Mouse (Mus musculus): Measurements from ENCODE around the gene Tial1. TPM values are rescaled to one million over a fixed set of nuclear protein-coding genes. Genes with fewer than 3 reads are reported as not detected.

Gene Tial1
- polyA plus RNA-seq (2015; fragmentation: Nextera tagmentation; extraction: Ambion mirVana), result 24.0 and 24.2 TPM in 2 replicates

DNA sequence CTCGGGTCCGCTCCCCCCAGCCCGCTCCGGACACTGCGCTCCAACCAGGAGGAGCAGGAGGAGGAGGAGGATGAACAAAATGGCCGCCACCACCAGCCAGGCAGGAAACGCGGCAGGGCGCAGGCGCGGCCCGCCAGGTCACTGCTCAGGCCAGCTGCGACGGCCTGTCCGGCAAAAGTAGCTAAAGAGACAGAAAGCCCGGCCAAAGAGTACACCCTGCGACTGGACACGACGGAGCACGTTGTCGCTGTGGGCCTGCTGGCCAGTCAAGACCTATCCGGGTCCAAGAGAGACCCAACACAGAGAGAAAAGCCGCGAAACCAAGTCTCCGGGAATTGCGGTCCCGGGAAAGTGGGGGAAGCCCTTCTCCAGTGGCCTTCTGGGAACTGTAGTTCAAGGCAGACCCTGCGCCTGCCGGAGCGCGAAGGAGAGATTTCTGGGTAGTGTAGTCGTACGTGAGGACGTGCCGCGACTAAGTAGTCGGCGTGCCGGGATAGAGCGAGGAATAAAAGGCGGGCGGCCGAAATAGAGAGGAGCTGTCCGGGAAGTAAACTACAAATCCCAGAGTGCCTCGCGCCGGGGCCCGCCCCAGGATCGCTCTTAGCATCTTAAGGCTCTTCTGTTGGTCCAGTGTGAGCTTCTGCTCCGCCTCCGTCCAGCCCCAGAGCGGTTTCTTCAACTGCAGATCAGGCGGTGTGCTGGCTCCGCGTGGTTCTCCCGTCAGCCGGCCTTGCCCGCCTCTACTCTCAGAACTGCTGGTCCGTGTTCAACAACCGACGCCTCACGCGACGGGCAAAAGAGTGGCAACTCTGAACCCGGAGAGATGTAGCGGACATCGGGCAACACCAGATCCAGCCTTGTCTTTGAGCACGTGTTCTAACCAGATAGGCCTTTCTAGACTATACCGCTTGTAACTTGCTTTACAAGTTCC lies at the start of gene Tial1:
Gene Tial1, minus strand, starts transcription at position 433 of the 931 bp plus-strand sequence.
- ATAC-seq, result peak; percentile 100
- Histone ChIP-seq H3K4me1 (ENCODE audit: control insufficient read depth, insufficient read depth, low read depth, low read length) (peaks cover 16% of the 10 kb centered on the region), H3K36me3 (ENCODE audit: control insufficient read depth, insufficient read depth, low read length) (no peaks in the 10 kb centered on the region), H3K9ac (ENCODE audit: low read depth, low read length) (peak within 1 kb of the TSS; percentile 83), H3K4me2 (ENCODE audit: low read length) (peak within 1 kb of the TSS; percentile 93), H3K9me3 (ENCODE audit: control insufficient read depth, low read length) (no peaks in the 10 kb centered on the region), H3K27ac (ENCODE audit: low read depth, low read length) (peak within 1 kb of the TSS; percentile 95), H3K27me3 (replicated peaks; ENCODE audit: control insufficient read depth, insufficient read depth, low read length) (no peaks in the 10 kb centered on the region), H3K4me3 (ENCODE audit: low read length) (peak within 1 kb of the TSS; percentile 67)
- under 1% methylated on average over 69 of the region's 69 CpGs for WGBS

DNA sequence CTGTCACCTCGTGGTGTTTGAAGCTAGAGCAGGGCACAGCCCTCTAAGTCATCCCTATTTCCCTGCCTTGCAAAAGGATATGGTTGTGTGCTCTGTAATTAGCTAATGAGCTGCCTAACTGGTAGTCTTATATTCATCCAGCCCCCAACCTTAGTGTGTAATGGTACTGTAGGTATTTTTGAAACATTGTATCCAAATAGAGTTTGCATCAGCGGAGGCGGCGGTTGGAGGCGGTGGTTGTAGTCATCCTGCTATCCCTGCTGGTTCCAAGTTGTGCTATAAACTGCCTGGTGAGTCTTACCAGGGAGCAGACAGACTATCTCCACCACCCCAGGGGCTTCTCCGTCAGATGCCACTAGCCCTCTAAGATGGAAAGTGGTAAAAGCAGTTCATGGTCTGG lies 42.6 kb upstream of the Tial1 start:
- H3K4me1 ChIP-seq (ENCODE audit: control insufficient read depth, insufficient read depth, low read depth, low read length), result no peaks in the 10 kb centered on the region
- 93% methylated on average over 6 of the region's 6 CpGs for WGBS
- no peak overlapping the region for H3K9ac ChIP-seq (ENCODE audit: low read depth, low read length)
- H3K27ac ChIP-seq (ENCODE audit: low read depth, low read length), result no peak overlapping the region
- ATAC-seq, result no peak
- no peak overlapping the region for H3K4me3 ChIP-seq (ENCODE audit: low read length)
- H3K9me3 ChIP-seq (ENCODE audit: control insufficient read depth, low read length), result no peaks in the 10 kb centered on the region
- H3K4me2 ChIP-seq (ENCODE audit: low read length), result no peak overlapping the region
- H3K36me3 ChIP-seq (ENCODE audit: control insufficient read depth, insufficient read depth, low read length), result no peaks in the 10 kb centered on the region
- H3K27me3 ChIP-seq (replicated peaks; ENCODE audit: control insufficient read depth, insufficient read depth, low read length), result no peaks in the 10 kb centered on the region

DNA sequence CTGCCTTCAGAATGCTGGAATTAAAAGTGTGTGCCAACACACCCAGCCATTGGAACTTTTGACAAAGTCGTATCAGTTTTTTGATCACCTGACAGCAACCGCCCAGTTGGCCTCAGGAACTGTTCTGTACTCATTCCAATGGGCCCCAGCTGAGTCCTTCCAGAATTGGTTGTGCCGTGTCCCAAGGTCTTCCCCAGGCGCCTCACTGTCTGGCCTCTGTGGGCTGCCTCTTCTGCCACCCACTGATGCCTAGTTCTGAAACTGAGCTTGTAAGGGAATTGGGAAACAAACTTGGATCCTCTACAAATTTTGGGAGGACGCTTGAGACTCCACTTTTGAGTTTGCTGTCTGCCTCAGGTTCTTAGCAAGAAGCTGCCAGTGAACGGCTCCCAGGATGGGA lies 38.3 kb upstream of the Tial1 start:
- ATAC-seq, result no peak
- no peak overlapping the region for H3K9ac ChIP-seq (ENCODE audit: low read depth, low read length)
- WGBS, result 86% methylated on average over 6 of the region's 6 CpGs
- no peak overlapping the region for H3K4me2 ChIP-seq (ENCODE audit: low read length)
- H3K27me3 ChIP-seq (replicated peaks; ENCODE audit: control insufficient read depth, insufficient read depth, low read length), result no peaks in the 10 kb centered on the region
- no peak overlapping the region for H3K27ac ChIP-seq (ENCODE audit: low read depth, low read length)
- H3K9me3 ChIP-seq (ENCODE audit: control insufficient read depth, low read length), result no peaks in the 10 kb centered on the region
- H3K36me3 ChIP-seq (ENCODE audit: control insufficient read depth, insufficient read depth, low read length), result no peaks in the 10 kb centered on the region
- H3K4me1 ChIP-seq (ENCODE audit: control insufficient read depth, insufficient read depth, low read depth, low read length), result no peaks in the 10 kb centered on the region
- H3K4me3 ChIP-seq (ENCODE audit: low read length), result no peak overlapping the region

DNA sequence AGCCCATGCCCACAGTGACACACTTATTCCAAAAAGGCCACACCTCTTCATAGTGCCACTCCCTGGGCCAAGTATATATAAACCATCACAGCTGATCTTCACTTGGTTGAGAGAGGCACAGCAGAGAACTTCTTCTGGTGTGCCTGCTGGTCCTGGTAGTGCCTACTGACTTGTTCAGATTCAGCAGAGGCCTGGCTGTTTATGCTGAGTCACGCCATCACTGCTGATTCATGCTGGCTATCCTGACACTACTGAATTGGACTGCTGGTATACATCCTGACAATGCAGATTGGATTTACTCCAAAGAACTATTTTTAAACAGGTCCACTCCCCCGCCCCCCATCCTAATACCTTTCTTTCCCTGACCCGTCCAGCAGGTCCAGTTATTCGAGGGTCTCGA lies 33.0 kb upstream of the Tial1 start:
- Histone ChIP-seq H3K4me3 (ENCODE audit: low read length) (no peak overlapping the region), H3K4me2 (ENCODE audit: low read length) (no peak overlapping the region), H3K4me1 (ENCODE audit: control insufficient read depth, insufficient read depth, low read depth, low read length) (no peaks in the 10 kb centered on the region), H3K36me3 (ENCODE audit: control insufficient read depth, insufficient read depth, low read length) (no peaks in the 10 kb centered on the region), H3K27me3 (replicated peaks; ENCODE audit: control insufficient read depth, insufficient read depth, low read length) (no peaks in the 10 kb centered on the region), H3K27ac (ENCODE audit: low read depth, low read length) (no peak overlapping the region), H3K9me3 (ENCODE audit: control insufficient read depth, low read length) (no peaks in the 10 kb centered on the region), H3K9ac (ENCODE audit: low read depth, low read length) (no peak overlapping the region)
- no peak for ATAC-seq
- WGBS, result 95% methylated on average over 5 of the region's 5 CpGs

- no peak overlapping the region for H3K27ac ChIP-seq (ENCODE audit: low read depth, low read length)
- no peak overlapping the region for H3K9ac ChIP-seq (ENCODE audit: low read depth, low read length)
- no peak for ATAC-seq
- peaks cover 19% of the 10 kb centered on the region for H3K9me3 ChIP-seq (ENCODE audit: control insufficient read depth, low read length)
- H3K4me3 ChIP-seq (ENCODE audit: low read length), result no peak overlapping the region
- no peaks in the 10 kb centered on the region for H3K4me1 ChIP-seq (ENCODE audit: control insufficient read depth, insufficient read depth, low read depth, low read length)
- H3K27me3 ChIP-seq (replicated peaks; ENCODE audit: control insufficient read depth, insufficient read depth, low read length), result no peaks in the 10 kb centered on the region
- WGBS, result 93% methylated on average over 3 of the region's 3 CpGs
- H3K4me2 ChIP-seq (ENCODE audit: low read length), result no peak overlapping the region
- no peaks in the 10 kb centered on the region for H3K36me3 ChIP-seq (ENCODE audit: control insufficient read depth, insufficient read depth, low read length)
Observed at GRCm38 (mm10) chr7:128488986-128489385, 27.5 kb upstream of the Tial1 start.

- no peaks in the 10 kb centered on the region for H3K4me1 ChIP-seq (ENCODE audit: control insufficient read depth, insufficient read depth, low read depth, low read length)
- 35% methylated on average over 10 of the region's 10 CpGs for WGBS
- no peaks in the 10 kb centered on the region for H3K9me3 ChIP-seq (ENCODE audit: control insufficient read depth, low read length)
- ATAC-seq, result peak; percentile 90
- no peak overlapping the region for H3K27ac ChIP-seq (ENCODE audit: low read depth, low read length)
- H3K36me3 ChIP-seq (ENCODE audit: control insufficient read depth, insufficient read depth, low read length), result no peaks in the 10 kb centered on the region
- no peak overlapping the region for H3K9ac ChIP-seq (ENCODE audit: low read depth, low read length)
- peak overlapping the region; percentile 55 for H3K4me2 ChIP-seq (ENCODE audit: low read length)
- H3K4me3 ChIP-seq (ENCODE audit: low read length), result peak overlapping the region; percentile 35
- no peaks in the 10 kb centered on the region for H3K27me3 ChIP-seq (replicated peaks; ENCODE audit: control insufficient read depth, insufficient read depth, low read length)
Observed at GRCm38 (mm10) chr7:128474322-128474721, 12.8 kb upstream of the Tial1 start.

GRCm38 (mm10) chr7:128462406-128462805 lies 889 bp upstream of the Tial1 start:
- Histone ChIP-seq H3K27ac (ENCODE audit: low read depth, low read length) (no peak overlapping the region), H3K9me3 (ENCODE audit: control insufficient read depth, low read length) (no peaks in the 10 kb centered on the region), H3K9ac (ENCODE audit: low read depth, low read length) (no peak overlapping the region), H3K4me2 (ENCODE audit: low read length) (peak overlapping the region; percentile 66), H3K4me1 (ENCODE audit: control insufficient read depth, insufficient read depth, low read depth, low read length) (peaks cover 15% of the 10 kb centered on the region), H3K4me3 (ENCODE audit: low read length) (peak overlapping the region; percentile 67), H3K27me3 (replicated peaks; ENCODE audit: control insufficient read depth, insufficient read depth, low read length) (no peaks in the 10 kb centered on the region), H3K36me3 (ENCODE audit: control insufficient read depth, insufficient read depth, low read length) (no peaks in the 10 kb centered on the region)
- ATAC-seq, result no peak
- 76% methylated on average over 5 of the region's 5 CpGs for WGBS

DNA sequence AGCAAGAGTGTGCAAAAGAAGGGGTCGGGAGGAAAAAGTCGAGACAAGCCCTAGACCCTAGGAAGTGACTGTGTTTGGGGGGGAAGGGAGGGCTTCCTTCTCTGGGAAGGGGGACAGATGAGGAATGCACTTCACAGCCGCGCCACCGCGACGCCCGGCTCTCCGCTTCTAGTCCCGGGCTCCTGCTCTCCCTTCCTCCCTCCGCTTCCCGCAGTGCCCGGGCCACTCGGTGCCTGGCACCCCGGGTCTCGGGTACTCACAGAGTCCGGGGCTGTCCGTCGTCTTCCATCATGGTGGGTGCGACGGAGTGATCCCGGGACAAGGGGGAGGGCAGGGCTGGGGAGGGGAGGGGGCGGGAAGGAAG lies 670 bp downstream of the Tial1 start:
- Histone ChIP-seq H3K9me3 (ENCODE audit: control insufficient read depth, low read length) (no peaks in the 10 kb centered on the region), H3K4me2 (ENCODE audit: low read length) (peak overlapping the region; percentile 93), H3K27ac (ENCODE audit: low read depth, low read length) (peak overlapping the region; percentile 95), H3K4me1 (ENCODE audit: control insufficient read depth, insufficient read depth, low read depth, low read length) (peaks cover 16% of the 10 kb centered on the region), H3K27me3 (replicated peaks; ENCODE audit: control insufficient read depth, insufficient read depth, low read length) (no peaks in the 10 kb centered on the region), H3K36me3 (ENCODE audit: control insufficient read depth, insufficient read depth, low read length) (no peaks in the 10 kb centered on the region), H3K9ac (ENCODE audit: low read depth, low read length) (peak overlapping the region; percentile 83), H3K4me3 (ENCODE audit: low read length) (peak overlapping the region; percentile 67)
- 1% methylated on average over 15 of the region's 23 CpGs for WGBS
- ATAC-seq, result peak; percentile 28

GRCm38 (mm10) chr7:128460131-128460864 lies 1.2 kb downstream of the Tial1 start:
- Histone ChIP-seq H3K4me1 (ENCODE audit: control insufficient read depth, insufficient read depth, low read depth, low read length) (peaks cover 16% of the 10 kb centered on the region), H3K36me3 (ENCODE audit: control insufficient read depth, insufficient read depth, low read length) (no peaks in the 10 kb centered on the region), H3K4me2 (ENCODE audit: low read length) (peak overlapping the region; percentile 93), H3K9ac (ENCODE audit: low read depth, low read length) (peak overlapping the region; percentile 83), H3K4me3 (ENCODE audit: low read length) (peak overlapping the region; percentile 67), H3K27ac (ENCODE audit: low read depth, low read length) (peak overlapping the region; percentile 95), H3K9me3 (ENCODE audit: control insufficient read depth, low read length) (no peaks in the 10 kb centered on the region), H3K27me3 (replicated peaks; ENCODE audit: control insufficient read depth, insufficient read depth, low read length) (no peaks in the 10 kb centered on the region)
- ATAC-seq, result no peak
- WGBS, result under 1% methylated on average over 36 of the region's 36 CpGs

Measured in hindbrain, embryonic 16.5 days (tissue).